Mouse (Mus musculus): ENCODE measurements around the gene Zcchc2.

Zcchc2 gene

GRCm38 (mm10) chr1:105988903-105989639 lies 1.1 kb upstream of the Zcchc2 start:
- no peak for DNase-seq

- DNase-seq, result no peak
Measured at GRCm38 (mm10) chr1:105989640-105989984, 594 bp upstream of the Zcchc2 start.

- DNase-seq, result peak; percentile 64 to 82
Measured at GRCm38 (mm10) chr1:105990911-105991761, 930 bp downstream of the Zcchc2 start.

GRCm38 (mm10) chr1:105991931-105992837 lies 2.0 kb downstream of the Zcchc2 start:
- no peak for DNase-seq

GRCm38 (mm10) chr1:105993196-105993595 lies 3.0 kb downstream of the Zcchc2 start:
- DNase-seq, result peak; percentile 77

- DNase-seq, result peak; percentile 91 to 95
Measured at GRCm38 (mm10) chr1:105993601-105994209, 3.5 kb downstream of the Zcchc2 start.

GRCm38 (mm10) chr1:105995966-105996365 lies 5.8 kb downstream of the Zcchc2 start:
- DNase-seq, result no peak

- peak; percentile 70 to 76 for DNase-seq
Measured at GRCm38 (mm10) chr1:105997282-105997681, 7.1 kb downstream of the Zcchc2 start.

- DNase-seq, result no peak
Measured at GRCm38 (mm10) chr1:105999802-106000201, 9.6 kb downstream of the Zcchc2 start.

GRCm38 (mm10) chr1:106007581-106007980 lies 17.4 kb downstream of the Zcchc2 start:
- DNase-seq, result no peak

GRCm38 (mm10) chr1:106011097-106011496 lies 20.9 kb downstream of the Zcchc2 start:
- no peak for DNase-seq

- DNase-seq, result peak in 1 of 2 experiments; percentile 44
Measured at GRCm38 (mm10) chr1:106013759-106014158, 23.6 kb downstream of the Zcchc2 start.

- no peak for DNase-seq
Measured at GRCm38 (mm10) chr1:106016262-106016661, 26.1 kb downstream of the Zcchc2 start.

- no peak for DNase-seq
Measured at GRCm38 (mm10) chr1:106019854-106020253, 29.6 kb downstream of the Zcchc2 start.

- no peak for DNase-seq
Measured at GRCm38 (mm10) chr1:106022998-106023397, 32.8 kb downstream of the Zcchc2 start.

- DNase-seq, result no peak
Measured at GRCm38 (mm10) chr1:106024254-106024653, 34.0 kb downstream of the Zcchc2 start.

GRCm38 (mm10) chr1:106024778-106025177 lies 34.6 kb downstream of the Zcchc2 start:
- DNase-seq, result no peak

- DNase-seq, result no peak
Measured at GRCm38 (mm10) chr1:106029769-106030168, 39.6 kb downstream of the Zcchc2 start.

- DNase-seq, result no peak
Measured at GRCm38 (mm10) chr1:106030331-106030730, 40.1 kb downstream of the Zcchc2 start.

- DNase-seq, result no peak
Measured at GRCm38 (mm10) chr1:106030886-106031285, 40.7 kb downstream of the Zcchc2 start.

- DNase-seq, result no peak
Measured at GRCm38 (mm10) chr1:106031908-106032307, 41.7 kb downstream of the Zcchc2 start.

- DNase-seq, result no peak
Measured at GRCm38 (mm10) chr1:106034776-106035175, 44.6 kb downstream of the Zcchc2 start.

All from kidney, postnatal 25 days (tissue).